Mouse (Mus musculus) spleen, adult 2 months (tissue): ENCODE data around the gene Kmt5b. TPM values are rescaled to one million over a fixed set of nuclear protein-coding genes. Genes with fewer than 3 reads are reported as not detected.

Experiments
- DNase-seq, 2 experiments: peaks; one replicate each; pipeline versions ENCODE4 v3.0.0 to v3.0.0-alpha.2; 2012 to 2021; ENCODE audit warnings: low spot score in 2 of 2, low read depth in 1 of 2
- H3K27ac ChIP-seq: fragments of 200-500 bp; 2 replicates; pipeline ENCODE4 v1.5.1; 2012; ENCODE audit warnings: low read length, inconsistent platforms; ENCODE audit not compliant: insufficient read depth
- H3K27me3 ChIP-seq: fragments of 200-500 bp; 2 replicates; pipeline ENCODE4 v1.6.1; 2012; ENCODE audit warnings: mild to moderate bottlenecking, moderate library complexity, low read length, inconsistent platforms; ENCODE audit not compliant: control insufficient read depth, insufficient read depth
- H3K36me3 ChIP-seq: fragments of 200-500 bp; 2 replicates; pipeline ENCODE4 v1.6.1; 2012; ENCODE audit warnings: mild to moderate bottlenecking, low read length, inconsistent platforms; ENCODE audit not compliant: control insufficient read depth, insufficient read depth
- H3K4me1 ChIP-seq: fragments of 200-500 bp; 2 replicates; pipeline ENCODE4 v1.6.1; 2011; ENCODE audit warnings: inconsistent platforms; ENCODE audit not compliant: control insufficient read depth, insufficient read depth, insufficient read length
- H3K4me3 ChIP-seq: fragments of 200-500 bp; 2 replicates; pipeline ENCODE4 v1.5.1; 2011; ENCODE audit warnings: mild to moderate bottlenecking, inconsistent platforms; ENCODE audit not compliant: insufficient read depth, insufficient read length; ENCODE audit errors: extremely low read depth
- CTCF ChIP-seq: fragments of 200-500 bp; IDR thresholded peaks from 2 replicates; pipeline ENCODE4 v1.5.1; 2011; ENCODE audit warnings: mild to moderate bottlenecking, inconsistent platforms; ENCODE audit not compliant: insufficient read depth, insufficient read length, insufficient replicate concordance; ENCODE audit errors: extremely low read depth
- POLR2A ChIP-seq: fragments of 200-500 bp; IDR thresholded peaks from 2 replicates; pipeline ENCODE4 v1.6.1; 2011; ENCODE audit warnings: low read depth, low read length, inconsistent platforms
- WGBS: fragments of 180-500 bp; shearing (Covaris S2); methylation state at CpG from one replicate; pipeline ENCODE4 v1.1.7; 2018; 5-methylcytosine and 5-hydroxymethylcytosine counted together
- polyA plus RNA-seq: library from polyadenylated mRNA; depleted of rRNA; stranded (reverse); fragments of >200 nt; gene quantifications from 2 replicates; pipeline ENCODE4 v1.2.3, GENCODE M21; 2012

The Kmt5b gene
- polyA plus RNA-seq, 1 experiment = 13.9 TPM

GRCm38 (mm10) chr19:3767781-3768696 lies 818 bp downstream of the Kmt5b start:
- Histone ChIP-seq H3K27ac (peak overlapping the region; percentile 100), H3K27me3 (no peaks in the 10 kb centered on the region), H3K36me3 (no peaks in the 10 kb centered on the region; the same call in 1 of the 2 replicates), H3K4me3 (peak overlapping the region; percentile 89), H3K4me1 (peaks cover 3% of the 10 kb centered on the region; the same call in 1 of the 2 replicates)
- TF ChIP-seq CTCF (no peak), POLR2A (peak; percentile 99)
- under 1% methylated on average over 110 of the region's 111 CpGs for WGBS
- peak; percentile 71 to 88 for DNase-seq

- TF ChIP-seq CTCF = peak; percentile 37; the same call in 1 of the 2 replicates
- TF ChIP-seq POLR2A = no peak
- H3K36me3 ChIP-seq = no peaks in the 10 kb centered on the region; the same call in 1 of the 2 replicates
- peak overlapping the region; percentile 100 for H3K27ac ChIP-seq
- WGBS = 1% methylated on average over 58 of the region's 60 CpGs
- peak; percentile 89 for DNase-seq
- no peaks in the 10 kb centered on the region for H3K27me3 ChIP-seq
- H3K4me1 ChIP-seq = peaks cover 3% of the 10 kb centered on the region; the same call in 1 of the 2 replicates
- peak overlapping the region; percentile 89 for H3K4me3 ChIP-seq
Observed at GRCm38 (mm10) chr19:3768697-3769383, 1.6 kb downstream of the Kmt5b start.

- Histone ChIP-seq H3K4me1 (peaks cover 3% of the 10 kb centered on the region; the same call in 1 of the 2 replicates), H3K27ac (no peak overlapping the region; the same call in 1 of the 2 replicates), H3K36me3 (no peaks in the 10 kb centered on the region; the same call in 1 of the 2 replicates), H3K27me3 (no peaks in the 10 kb centered on the region), H3K4me3 (no peak overlapping the region)
- no peak for DNase-seq
- no peak for TF ChIP-seq POLR2A
- TF ChIP-seq CTCF = no peak
- WGBS = 82% methylated on average over 6 of the region's 6 CpGs
Observed at GRCm38 (mm10) chr19:3769533-3769932, 2.3 kb downstream of the Kmt5b start.

GRCm38 (mm10) chr19:3774159-3774558 lies 6.9 kb downstream of the Kmt5b start:
- no peaks in the 10 kb centered on the region for H3K27me3 ChIP-seq

GRCm38 (mm10) chr19:3778713-3779112 lies 11.5 kb downstream of the Kmt5b start:
- H3K4me1 ChIP-seq = peaks cover 2% of the 10 kb centered on the region; the same call in 1 of the 2 replicates
- no peak for DNase-seq
- H3K4me3 ChIP-seq = no peak overlapping the region
- peaks cover 4% of the 10 kb centered on the region; the same call in 1 of the 2 replicates for H3K36me3 ChIP-seq
- no peak overlapping the region for H3K27ac ChIP-seq
- TF ChIP-seq POLR2A = no peak
- no peak for TF ChIP-seq CTCF
- 94% methylated on average over 8 of the region's 8 CpGs for WGBS
- H3K27me3 ChIP-seq = no peaks in the 10 kb centered on the region

More at GRCm38 (mm10) chr19:3774159-3774558, 6.9 kb downstream of the Kmt5b start:
- WGBS = 61% methylated on average over 2 of the region's 2 CpGs
- Histone ChIP-seq H3K4me3 (no peak overlapping the region), H3K27ac (no peak overlapping the region), H3K4me1 (peaks cover 2% of the 10 kb centered on the region; the same call in 1 of the 2 replicates), H3K36me3 (no peaks in the 10 kb centered on the region; the same call in 1 of the 2 replicates)
- TF ChIP-seq CTCF (peak; percentile 19; the same call in 1 of the 2 replicates), POLR2A (no peak)
- DNase-seq = peak in 1 of 2 experiments; percentile 17

GRCm38 (mm10) chr19:3790077-3790476 lies 22.9 kb downstream of the Kmt5b start:
- H3K36me3 ChIP-seq = peaks cover 22% of the 10 kb centered on the region
- H3K4me1 ChIP-seq = no peaks in the 10 kb centered on the region
- no peak for DNase-seq
- no peak for TF ChIP-seq CTCF
- TF ChIP-seq POLR2A = no peak
- H3K27ac ChIP-seq = no peak overlapping the region
- no peak overlapping the region for H3K4me3 ChIP-seq
- H3K27me3 ChIP-seq = no peaks in the 10 kb centered on the region
- 80% methylated on average over 1 of the region's 1 CpGs for WGBS

GRCm38 (mm10) chr19:3805526-3805925 lies 38.3 kb downstream of the Kmt5b start:
- no peak for TF ChIP-seq POLR2A
- TF ChIP-seq CTCF = no peak
- Histone ChIP-seq H3K4me3 (no peak overlapping the region), H3K4me1 (no peaks in the 10 kb centered on the region), H3K36me3 (peaks cover 41% of the 10 kb centered on the region), H3K27me3 (no peaks in the 10 kb centered on the region), H3K27ac (no peak overlapping the region)
- peak in 1 of 2 experiments; percentile 5 for DNase-seq
- WGBS = 75% methylated on average over 7 of the region's 7 CpGs
